Mouse (Mus musculus) spleen, adult 2 months (tissue): ENCODE measurements around the gene Nudt6.

Source experiments
- CTCF ChIP-seq: fragments of 200-500 bp; IDR thresholded peaks from 2 replicates; pipeline ENCODE4 v1.5.1; 2011; ENCODE audit warnings: mild to moderate bottlenecking, inconsistent platforms; ENCODE audit not compliant: insufficient read depth, insufficient read length, insufficient replicate concordance; ENCODE audit errors: extremely low read depth
- POLR2A ChIP-seq: fragments of 200-500 bp; IDR thresholded peaks from 2 replicates; pipeline ENCODE4 v1.6.1; 2011; ENCODE audit warnings: low read depth, low read length, inconsistent platforms

DNA sequence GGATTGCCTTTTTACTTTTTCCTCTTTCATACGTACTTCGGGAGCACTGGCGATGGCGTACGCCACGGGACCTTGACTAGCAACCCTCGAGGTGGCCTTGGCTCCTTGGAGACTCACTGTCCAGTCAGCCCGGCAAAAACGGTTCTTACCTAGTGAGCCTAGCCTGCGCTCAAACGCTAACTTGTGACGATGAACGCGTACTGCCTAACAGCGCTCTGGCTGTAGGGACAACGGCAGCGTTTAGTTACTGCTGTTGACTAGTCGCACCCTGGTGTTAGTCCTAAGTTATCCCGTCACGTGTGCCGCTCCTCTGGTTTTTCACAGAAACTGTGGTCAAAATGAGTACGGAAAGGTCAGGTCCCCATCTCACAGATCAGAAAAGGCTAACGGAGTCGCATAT is 630 bp upstream of the Nudt6 start:
- TF ChIP-seq CTCF: no peak
- TF ChIP-seq POLR2A: no peak
